Mouse (Mus musculus) yolk sac, embryonic 10.5 days (tissue): Measurements from ENCODE around the gene Gm42420.

Source experiments
- DNase-seq: peaks from one replicate; pipeline ENCODE4 v3.0.0-alpha.2; 2017; ENCODE audit warnings: low spot score

The Gm42420 gene

GRCm38 (mm10) chr6:39585517-39585916 lies at the start of gene Gm42420:
Gene Gm42420, plus strand, starts transcription at chr6:39585753.
- DNase-seq: no peak

DNA sequence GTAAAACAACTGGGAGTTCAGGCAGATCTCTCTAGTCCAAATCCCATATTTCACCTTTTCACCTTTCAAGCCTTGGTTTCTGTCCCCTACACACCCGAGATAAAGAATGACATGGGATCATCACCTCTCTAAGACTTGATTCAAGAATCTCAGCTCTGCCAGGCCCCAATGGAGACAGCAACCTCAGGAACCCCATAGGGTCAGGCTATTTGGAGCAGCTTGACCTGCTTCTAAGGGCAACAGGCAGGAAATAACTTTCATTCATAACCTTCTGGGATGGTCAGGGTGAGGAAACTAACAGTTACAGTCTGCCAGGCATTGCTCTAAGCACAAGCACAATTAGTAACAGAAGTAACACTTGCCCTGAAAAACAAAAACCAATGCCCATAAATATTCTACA lies 48.9 kb upstream of the Gm42420 start:
- no peak for DNase-seq

GRCm38 (mm10) chr6:39537276-39537675 lies 48.3 kb upstream of the Gm42420 start:
- DNase-seq: no peak

GRCm38 (mm10) chr6:39538227-39538626 lies 47.3 kb upstream of the Gm42420 start:
- DNase-seq: no peak

- DNase-seq: peak; percentile 64
These were observed 45.8 kb upstream of the Gm42420 start for GRCm38 (mm10) chr6:39539679-39540155.

- no peak for DNase-seq
These were observed 45.0 kb upstream of the Gm42420 start for GRCm38 (mm10) chr6:39540563-39540962.

DNA sequence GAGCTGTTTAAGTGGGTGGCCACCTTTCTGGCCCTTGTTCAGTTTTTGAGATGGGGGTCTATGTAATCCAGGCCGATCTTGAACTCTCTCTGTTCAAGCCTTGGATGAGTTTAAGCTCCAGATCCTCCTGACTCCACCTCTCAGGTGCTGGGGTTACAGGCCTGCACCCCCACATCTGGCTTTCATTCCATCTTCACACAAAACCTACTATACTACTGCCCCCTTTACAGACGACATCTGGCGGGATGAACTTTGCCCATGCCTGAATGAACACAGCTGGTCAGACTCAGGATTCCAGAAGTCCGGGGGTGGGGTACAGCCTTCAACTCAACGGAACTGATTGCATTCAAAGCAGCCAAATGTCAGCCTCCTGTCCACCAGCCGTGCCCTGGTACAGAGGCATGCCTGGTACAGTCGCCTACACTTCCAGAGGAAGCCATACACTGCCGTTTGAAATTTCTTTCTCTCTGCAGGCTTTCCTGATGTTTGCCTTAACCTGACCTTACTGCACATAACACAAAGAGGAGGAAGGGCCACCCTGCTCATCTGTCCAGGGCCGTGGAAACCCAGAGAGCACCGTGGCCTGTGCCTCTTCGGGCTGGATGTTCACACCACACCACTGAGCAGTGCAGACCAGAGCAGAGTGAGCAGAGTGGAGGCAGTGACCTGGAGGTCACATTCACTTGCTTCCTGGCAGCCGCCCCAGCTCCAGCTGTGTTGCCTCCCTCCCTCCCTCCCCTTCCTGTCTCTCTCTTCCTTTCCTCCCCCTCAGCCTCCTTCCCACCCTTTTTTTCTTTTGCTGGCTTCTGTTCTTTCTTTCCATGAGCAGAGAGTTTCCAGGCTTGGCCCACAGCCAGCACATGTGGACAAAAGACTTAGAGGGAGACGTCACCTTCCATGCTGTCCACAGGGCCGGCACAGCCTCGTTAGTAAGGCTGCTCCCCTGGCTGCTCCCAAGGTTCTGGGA lies 42.6 kb upstream of the Gm42420 start:
- DNase-seq: peak; percentile 78

- peak; percentile 23 for DNase-seq
These were observed 41.7 kb upstream of the Gm42420 start for GRCm38 (mm10) chr6:39543769-39544420.

DNA sequence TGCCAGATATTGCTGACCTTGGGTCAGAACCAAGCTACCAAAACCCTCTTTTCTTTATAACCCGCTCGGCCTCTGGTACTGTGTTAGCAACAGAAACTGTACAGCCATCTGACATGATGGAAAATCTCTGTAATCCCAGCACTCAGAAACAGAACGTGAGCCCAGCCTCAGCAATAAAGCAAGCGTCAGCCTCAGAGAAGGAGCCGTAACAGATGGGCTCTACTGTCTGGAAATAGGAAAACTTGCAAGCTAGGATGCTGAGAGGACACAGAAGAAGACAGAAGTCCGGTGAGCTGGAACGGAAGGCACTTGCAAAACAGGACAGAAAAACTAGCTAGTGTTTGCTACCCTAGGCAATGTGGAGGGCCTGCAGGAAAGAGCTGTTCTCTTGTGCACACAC lies 40.1 kb upstream of the Gm42420 start:
- no peak for DNase-seq

DNA sequence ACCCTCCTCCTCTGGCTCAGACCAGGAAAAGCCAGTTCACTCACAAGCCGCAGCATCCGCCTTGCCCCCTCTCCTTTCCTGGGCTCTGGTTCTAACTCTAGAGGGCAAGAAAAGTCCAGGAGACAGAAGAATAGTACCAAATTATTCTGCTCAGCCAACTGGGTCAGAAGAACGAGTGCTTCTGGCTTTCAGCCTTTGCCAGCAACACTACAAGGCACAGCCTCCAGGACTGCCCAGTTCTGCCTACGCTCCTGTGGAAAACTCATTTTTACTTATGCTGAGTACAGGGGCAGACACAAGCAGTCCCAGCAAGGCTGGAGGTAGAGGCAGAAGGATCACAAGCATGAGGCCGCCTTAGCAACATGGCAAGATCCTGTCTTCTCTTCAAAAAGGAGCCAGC lies 37.5 kb upstream of the Gm42420 start:
- DNase-seq: no peak

DNA sequence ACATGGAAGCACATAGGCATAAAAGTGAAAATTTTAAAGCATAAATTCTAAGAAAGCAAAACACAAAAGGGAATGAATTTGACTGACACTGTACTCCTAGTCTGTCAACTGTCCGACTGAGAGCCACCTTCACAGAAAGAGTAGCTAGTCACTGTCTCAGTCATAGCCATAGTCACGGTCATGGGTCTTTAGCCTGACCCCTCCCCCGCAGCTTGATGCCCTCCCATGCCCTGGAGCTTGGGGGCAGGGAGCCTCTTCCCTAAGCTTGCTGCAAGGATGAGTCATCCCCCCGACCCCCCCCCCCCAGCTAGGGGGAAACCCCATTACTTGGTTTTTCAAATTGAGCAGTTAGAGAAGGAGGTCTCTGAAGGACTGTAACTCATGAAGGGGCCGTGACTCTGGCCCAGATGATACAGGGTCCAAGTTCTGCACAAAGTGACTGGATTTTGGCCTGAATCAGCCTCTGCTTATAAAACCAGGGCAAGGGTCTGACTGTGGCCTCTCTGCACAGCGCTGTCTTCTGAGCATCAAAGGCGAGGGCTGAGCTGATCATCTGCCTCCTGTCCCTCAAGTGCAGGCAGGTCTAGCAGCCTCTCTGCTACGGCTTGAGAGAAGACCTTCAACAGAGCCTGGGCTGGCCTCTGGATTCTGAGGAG lies 33.4 kb upstream of the Gm42420 start:
- DNase-seq: no peak

- DNase-seq: no peak
These were observed 30.5 kb upstream of the Gm42420 start for GRCm38 (mm10) chr6:39554888-39555647.

- no peak for DNase-seq
These were observed 30.0 kb upstream of the Gm42420 start for GRCm38 (mm10) chr6:39555648-39555945.

- DNase-seq: peak; percentile 47
These were observed 28.5 kb upstream of the Gm42420 start for GRCm38 (mm10) chr6:39556900-39557659.

DNA sequence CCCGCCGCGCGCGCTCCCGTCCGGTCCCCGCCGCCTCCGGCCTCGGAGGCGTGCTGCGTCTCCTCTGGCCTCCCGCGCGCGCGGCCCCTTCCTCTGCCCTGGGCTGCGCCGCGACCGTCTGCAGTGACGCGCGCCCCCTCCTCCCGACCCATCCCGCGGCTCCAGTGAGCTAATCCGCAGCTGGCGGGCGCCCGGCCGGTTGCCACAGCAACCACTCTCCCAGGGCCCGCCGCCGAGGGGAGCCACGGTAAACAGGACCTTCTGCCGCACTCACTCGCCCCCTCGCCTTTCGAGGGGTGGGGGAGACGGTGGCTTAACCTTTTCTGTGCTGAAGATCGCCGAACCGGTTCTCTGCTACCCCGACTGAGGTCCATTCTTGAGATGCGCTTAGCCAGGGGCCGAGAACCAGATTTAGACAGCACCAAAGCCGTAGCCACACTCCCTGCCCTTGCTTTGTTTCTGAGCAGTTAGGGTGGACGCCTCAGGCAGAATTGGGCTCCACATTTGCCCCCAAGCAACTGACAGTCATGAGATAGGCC lies 27.8 kb upstream of the Gm42420 start, which contains the start of gene Dennd2a:
Gene Dennd2a (minus strand): TSS at position 145 of the 539 bp plus-strand sequence.
- peak; percentile 81 for DNase-seq

DNA sequence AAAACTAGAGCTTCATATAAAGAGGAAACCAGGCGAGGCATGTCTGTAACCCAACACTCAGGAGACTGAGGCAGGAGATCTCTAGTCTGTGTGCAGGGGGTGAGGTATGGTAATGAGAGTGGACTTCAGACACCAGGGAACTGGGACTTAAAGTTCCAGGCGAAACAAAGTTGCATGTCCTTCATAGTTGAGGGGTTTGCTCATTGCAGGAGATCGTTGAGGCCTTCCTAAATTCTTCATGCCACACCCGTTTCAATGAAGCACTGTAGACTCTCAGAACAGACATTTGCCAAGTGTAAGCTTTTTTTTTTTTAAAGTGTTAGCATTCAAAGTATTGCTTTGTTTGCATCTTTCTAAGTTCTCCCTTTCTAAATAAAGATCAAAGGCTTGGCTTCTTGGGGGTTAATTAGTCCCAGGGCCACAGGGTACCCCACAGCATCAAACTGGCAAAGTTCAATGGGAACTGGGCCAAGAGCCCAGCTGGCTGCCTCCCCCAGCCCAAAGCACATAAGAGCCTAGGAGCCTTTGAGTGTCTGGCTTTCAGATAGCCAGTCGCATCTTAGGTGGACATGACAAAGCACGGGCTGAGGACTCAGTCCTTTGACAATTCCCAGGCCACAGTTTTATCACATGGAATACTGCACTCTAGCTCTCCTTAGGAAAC lies 26.1 kb upstream of the Gm42420 start:
- DNase-seq: no peak

DNA sequence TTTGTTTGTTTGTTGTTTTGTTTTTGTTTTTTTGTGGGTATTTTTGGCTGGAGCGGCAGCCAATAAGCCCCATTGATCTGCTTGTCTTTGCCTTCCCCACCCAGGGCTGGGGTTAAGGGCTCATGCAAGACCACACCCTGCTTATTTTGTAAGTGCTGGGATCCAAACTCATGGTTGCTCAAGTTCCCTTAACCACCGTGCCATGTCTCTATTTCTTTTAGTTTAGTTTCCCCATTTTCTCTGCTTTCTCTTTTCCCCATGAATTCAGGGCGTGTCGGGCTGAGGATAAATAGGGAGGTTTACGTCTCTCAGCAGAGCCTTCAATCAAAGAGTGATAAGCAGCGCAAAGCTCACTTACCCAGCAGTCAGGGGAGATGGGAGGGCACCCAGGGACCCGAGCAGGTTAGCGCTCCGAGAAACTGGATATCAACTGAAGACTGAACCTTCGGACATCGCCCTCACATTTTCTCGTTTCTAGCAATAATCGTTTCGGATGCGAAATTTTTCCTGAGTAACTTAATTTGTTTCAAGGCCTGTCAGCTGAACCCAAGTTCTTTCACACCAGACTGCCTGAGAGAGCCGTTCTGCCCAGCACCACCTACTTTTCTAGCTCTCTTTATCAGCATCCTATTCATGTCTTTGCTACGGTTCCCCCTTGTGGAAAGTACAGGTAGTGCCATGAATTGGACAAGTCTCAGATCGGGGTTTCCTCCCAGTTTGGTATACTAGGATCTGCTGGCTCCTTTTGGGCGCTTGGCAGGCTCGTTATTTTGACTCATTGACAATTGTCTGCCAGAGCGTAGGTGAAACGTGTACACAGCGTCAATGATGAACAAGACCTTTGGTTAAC lies 23.2 kb upstream of the Gm42420 start:
- DNase-seq: peak; percentile 80

DNA sequence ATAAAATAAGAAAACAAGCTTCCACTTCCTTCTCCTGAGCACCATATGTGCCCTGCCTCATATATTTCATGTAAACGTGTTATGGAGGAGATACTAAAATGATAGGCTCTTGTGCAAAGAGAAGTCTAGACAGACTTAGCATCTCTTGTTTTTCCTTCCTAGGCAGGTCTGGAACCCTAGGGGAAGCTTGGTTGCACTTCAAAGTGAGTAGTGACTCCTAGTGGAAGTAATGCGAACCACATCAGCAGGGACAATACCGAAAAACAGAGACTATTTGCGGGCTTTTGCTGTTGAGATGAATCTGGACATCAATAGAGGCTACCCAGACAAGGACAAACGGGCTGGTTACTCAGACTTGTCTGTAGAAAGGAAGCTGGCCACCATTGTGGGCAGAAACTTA lies 18.0 kb upstream of the Gm42420 start:
- DNase-seq: no peak

- DNase-seq: no peak
These were observed 15.1 kb upstream of the Gm42420 start for GRCm38 (mm10) chr6:39570426-39570825.
